Comparison of ENCODE assay signal across 15 mouse cellular contexts in the genomic region with DNA sequence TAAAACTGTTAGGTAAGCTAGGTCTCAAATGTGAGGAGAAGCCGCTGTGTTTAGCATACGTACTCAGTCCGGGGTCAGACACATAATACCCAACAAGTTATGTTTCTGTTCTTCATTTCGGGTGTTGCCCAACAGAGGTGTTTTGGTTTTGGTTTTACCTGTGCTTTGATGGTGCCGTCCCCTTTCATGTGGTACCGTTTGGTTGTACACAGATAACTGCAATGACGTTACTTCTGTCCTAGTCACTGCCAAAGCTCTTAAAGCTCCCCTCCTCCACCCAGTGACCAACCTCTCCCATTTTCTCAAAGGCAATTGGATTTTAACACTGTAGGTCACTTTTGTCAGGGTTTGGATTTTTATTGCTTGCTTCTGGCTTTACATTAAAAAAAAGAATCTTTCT.
DNase-seq lines count a peak whose midpoint lies in the region; ATAC-seq and TF ChIP-seq lines count a peak whose summit lies in the region.
"Had no signal": no experiment of that assay in that cellular context is flagged by ENCODE, and none has a peak within 500 bp of the region (broad histone marks: within the 10 kb centered on the region; RNA-seq: fewer than 3 reads in every experiment).

No protein-coding gene starts in this region.

- H3K27me3 ChIP-seq in intestine, postnatal 0 days (replicated peaks; ENCODE audit: control insufficient read depth, insufficient read depth, low read length), result no peaks in the 10 kb centered on the region
- H3K27me3 ChIP-seq: hindbrain, embryonic 13.5 days; liver, embryonic 13.5 days; neural tube, embryonic 13.5 days; Patski had no signal

- H3K9ac ChIP-seq in intestine, postnatal 0 days (ENCODE audit: low read depth, low read length), result no peak overlapping the region
- H3K9ac ChIP-seq: hindbrain, embryonic 13.5 days; liver, embryonic 13.5 days had no signal

- H3K27ac ChIP-seq in intestine, postnatal 0 days (ENCODE audit: low read depth, low read length), result no peak overlapping the region
- H3K27ac ChIP-seq: hindbrain, embryonic 13.5 days; liver, embryonic 13.5 days; neural tube, embryonic 13.5 days had no signal

- H3K4me2 ChIP-seq in intestine, postnatal 0 days (replicated peaks; ENCODE audit: low read depth), result peak overlapping the region; percentile 21; the same call in 1 of the 2 replicates
- H3K4me2 ChIP-seq: hindbrain, embryonic 13.5 days; liver, embryonic 13.5 days; neural tube, embryonic 13.5 days had no signal

- H3K4me1 ChIP-seq in intestine, postnatal 0 days (replicated peaks; ENCODE audit: control insufficient read depth, insufficient read depth, low read length), result no peaks in the 10 kb centered on the region
- H3K4me1 ChIP-seq: hindbrain, embryonic 13.5 days had no signal

- no peaks in the 10 kb centered on the region for H3K9me3 ChIP-seq in intestine, postnatal 0 days (ENCODE audit: control insufficient read depth)
- H3K9me3 ChIP-seq: hindbrain, embryonic 13.5 days; liver, embryonic 13.5 days; neural tube, embryonic 13.5 days had no signal

- TF ChIP-seq CTCF in intestine, postnatal 0 days (IDR thresholded peaks at IDR 0.05; ENCODE audit: low read depth), result no peak

- DNase-seq in heart, adult 11 months, result peak; percentile 82
- no peak for DNase-seq in heart, adult 18-20 months
- peak; percentile 48 for DNase-seq in lung, postnatal 25 days (ENCODE audit: low spot score)
- no peak for DNase-seq in lung, adult 18-20 months
- DNase-seq in thymus, postnatal 25 days, result peak; percentile 50
- DNase-seq in right cerebral cortex, adult 2 months (ENCODE audit: low spot score in 2 of 2), result no peak
- no peak for DNase-seq in urinary bladder, adult 18-20 months (ENCODE audit: low spot score in 2 of 2)
- DNase-seq: adrenal gland, postnatal 10 days; kidney, postnatal 14 days; layer of hippocampus, postnatal 36 days; liver, embryonic 13.5 days had no signal

- H3K4me3 ChIP-seq in intestine, postnatal 0 days (ENCODE audit: low read depth, low read length), result no peak overlapping the region
- H3K4me3 ChIP-seq: hindbrain, embryonic 13.5 days; liver, embryonic 13.5 days; neural tube, embryonic 13.5 days had no signal

- no peak for ATAC-seq in intestine, postnatal 0 days
- ATAC-seq: Patski had no signal

- H3K36me3 ChIP-seq in intestine, postnatal 0 days (ENCODE audit: control insufficient read depth, insufficient read depth), result no peaks in the 10 kb centered on the region
- H3K36me3 ChIP-seq: hindbrain, embryonic 13.5 days; liver, embryonic 13.5 days; neural tube, embryonic 13.5 days had no signal

- 76% methylated on average over 7 of the region's 7 CpGs for WGBS in intestine, postnatal 0 days

Comparison
In these comparisons a context has a peak if more than half of its experiments do, and no peak if none do; other contexts are left out.
1. DNase-seq: peak in heart, adult 11 months (single experiment), lung, postnatal 25 days (single experiment) and thymus, postnatal 25 days (single experiment); none in heart, adult 18-20 months (0 of 2), lung, adult 18-20 months (0 of 2), right cerebral cortex, adult 2 months (0 of 2) and urinary bladder, adult 18-20 months (0 of 2).